Mouse (Mus musculus): ENCODE data around the gene Wdr5.

DNA sequence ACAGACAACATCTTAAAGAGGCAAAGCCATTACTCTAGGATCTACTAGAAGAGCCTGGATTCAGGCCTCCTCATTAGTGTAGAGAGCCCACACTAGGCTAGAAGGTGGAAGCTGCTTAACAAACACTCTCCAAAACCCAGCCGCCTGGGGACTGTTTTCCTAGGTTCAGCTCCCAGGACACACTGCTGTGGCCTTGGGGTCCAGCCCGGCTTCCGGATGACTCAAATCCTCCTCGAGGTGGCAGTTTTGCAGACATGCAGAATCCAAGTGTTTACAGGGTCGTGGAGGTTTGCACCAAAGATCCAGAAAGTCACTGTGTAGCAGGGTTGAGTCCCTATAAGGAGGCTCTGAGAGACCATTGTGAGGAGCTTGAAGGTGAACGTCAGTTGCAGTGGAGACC lies 42.0 kb downstream of the Wdr5 start:
- TF ChIP-seq CTCF (IDR thresholded peaks at IDR 0.05; ENCODE audit: extremely low read depth, insufficient read length, insufficient replicate concordance, low read depth, low read length) (no peak), POLR2A (IDR thresholded peaks at IDR 0.05; ENCODE audit: low read depth, low read length) (no peak)
